Comparison of ENCODE assay signal across 11 mouse cellular contexts in genomic region chr2:168045357-168045756, GRCm38 (mm10). TPM values are rescaled to one million over a fixed set of nuclear protein-coding genes. Genes with fewer than 3 reads are reported as not detected.
DNase-seq lines count a peak whose midpoint lies in the region; ATAC-seq lines count a peak whose summit lies in the region.
"Had no signal": no experiment of that assay in that cellular context is flagged by ENCODE, and none has a peak within 500 bp of the region (broad histone marks: within the 10 kb centered on the region; RNA-seq: fewer than 3 reads in every experiment).

No protein-coding gene starts in this region.

- 0 out of 2 replicates have a peak overlapping the region, but pooled peaks have one; percentile 22 for H3K4me2 ChIP-seq in heart, embryonic 14.5 days (ENCODE audit: low read length)
- peak overlapping the region; percentile 22; the same call in 1 of the 2 replicates for H3K4me2 ChIP-seq in embryonic facial prominence, embryonic 15.5 days (replicated peaks)
- no peak overlapping the region for H3K4me2 ChIP-seq in midbrain, embryonic 16.5 days (ENCODE audit: low read length)
- H3K4me2 ChIP-seq: midbrain, embryonic 13.5 days had no signal

- peak overlapping the region in 1 of 2 experiments; percentile 41; a peak in 2 of 4 replicates for H3K27ac ChIP-seq in heart, embryonic 14.5 days (replicated peaks in 1 of 2; ENCODE audit: control insufficient read depth in 1 of 2, insufficient read depth in 1 of 2, low read depth in 2 of 2, low read length in 2 of 2)
- peak overlapping the region; percentile 90 for H3K27ac ChIP-seq in embryonic facial prominence, embryonic 15.5 days (replicated peaks)
- peak overlapping the region; percentile 51; the same call in 1 of the 2 replicates for H3K27ac ChIP-seq in limb, embryonic 10.5 days
- no peak overlapping the region for H3K27ac ChIP-seq in midbrain, embryonic 16.5 days (ENCODE audit: low read length)
- H3K27ac ChIP-seq: midbrain, embryonic 13.5 days had no signal

- intact Hi-C loops in heart, postnatal 25 days (cut with DNase I), result no loop called here
- intact Hi-C loops in left cerebral cortex, postnatal 36 days (cut with DNase I), result no loop called here

- no peak overlapping the region for H3K9ac ChIP-seq in heart, embryonic 14.5 days (ENCODE audit: low read length)
- H3K9ac ChIP-seq in embryonic facial prominence, embryonic 15.5 days, result no peak overlapping the region
- no peak overlapping the region for H3K9ac ChIP-seq in midbrain, embryonic 16.5 days (ENCODE audit: low read depth, low read length)
- H3K9ac ChIP-seq: midbrain, embryonic 13.5 days had no signal

- no peak overlapping the region for H3K4me3 ChIP-seq in heart, embryonic 14.5 days (ENCODE audit: control insufficient read depth in 1 of 2, insufficient read depth in 1 of 2, low read depth in 1 of 2, low read length in 2 of 2)
- H3K4me3 ChIP-seq in embryonic facial prominence, embryonic 15.5 days (replicated peaks), result no peak overlapping the region
- no peak overlapping the region for H3K4me3 ChIP-seq in limb, embryonic 10.5 days
- no peak overlapping the region for H3K4me3 ChIP-seq in midbrain, embryonic 16.5 days (ENCODE audit: low read depth, low read length)
- H3K4me3 ChIP-seq: midbrain, embryonic 13.5 days had no signal

- peaks cover 4% of the 10 kb centered on the region; the same call in 1 of the 2 replicates for H3K27me3 ChIP-seq in heart, embryonic 14.5 days (ENCODE audit: control insufficient read depth, insufficient read depth, low read length)
- no peaks in the 10 kb centered on the region for H3K27me3 ChIP-seq in embryonic facial prominence, embryonic 15.5 days
- H3K27me3 ChIP-seq in limb, embryonic 10.5 days (ENCODE audit: low read depth, poor library complexity, severe bottlenecking), result peaks cover 31% of the 10 kb centered on the region
- peaks cover 13% of the 10 kb centered on the region for H3K27me3 ChIP-seq in midbrain, embryonic 16.5 days (ENCODE audit: control insufficient read depth, insufficient read depth, low read depth, low read length)

- peaks cover 16 to 25% of the 10 kb centered on the region in 2 experiments for H3K4me1 ChIP-seq in heart, embryonic 14.5 days (ENCODE audit: control insufficient read depth in 2 of 2, insufficient read depth in 2 of 2, low read length in 2 of 2)
- peaks cover 67% of the 10 kb centered on the region for H3K4me1 ChIP-seq in embryonic facial prominence, embryonic 15.5 days
- peaks cover 35% of the 10 kb centered on the region for H3K4me1 ChIP-seq in limb, embryonic 10.5 days
- H3K4me1 ChIP-seq in midbrain, embryonic 16.5 days (ENCODE audit: control insufficient read depth, insufficient read depth, low read length), result peaks cover 12% of the 10 kb centered on the region

- no peaks in the 10 kb centered on the region for H3K9me3 ChIP-seq in heart, embryonic 14.5 days (ENCODE audit: control insufficient read depth, low read length)
- H3K9me3 ChIP-seq in embryonic facial prominence, embryonic 15.5 days (replicated peaks), result no peaks in the 10 kb centered on the region
- no peaks in the 10 kb centered on the region for H3K9me3 ChIP-seq in limb, embryonic 10.5 days (replicated peaks)
- H3K9me3 ChIP-seq in midbrain, embryonic 16.5 days (replicated peaks; ENCODE audit: control insufficient read depth, low read length, poor library complexity, severe bottlenecking), result no peaks in the 10 kb centered on the region
- H3K9me3 ChIP-seq: midbrain, embryonic 13.5 days had no signal

- 72% methylated on average over 13 of the region's 13 CpGs for WGBS in heart, embryonic 14.5 days
- WGBS in embryonic facial prominence, embryonic 15.5 days, result 50% methylated on average over 13 of the region's 13 CpGs
- WGBS in limb, embryonic 10.5 days, result 71% methylated on average over 13 of the region's 13 CpGs
- WGBS in midbrain, embryonic 16.5 days, result 63% methylated on average over 13 of the region's 13 CpGs

- no peak for DNase-seq in heart, postnatal 25 days (ENCODE audit: low spot score)
- peak; percentile 29 for DNase-seq in Muller cell, postnatal 12 days (ENCODE audit: inconsistent ontology term)
- no peak for DNase-seq in limb, embryonic 10.5 days (ENCODE audit: low spot score)
- no peak for DNase-seq in left cerebral cortex, postnatal 36 days (ENCODE audit: low spot score in 2 of 2)
- DNase-seq in retina, embryonic 14.5 days (ENCODE audit: low spot score), result no peak
- DNase-seq: retina, postnatal 1 day; thymus, postnatal 14 days had no signal

- ATAC-seq in heart, embryonic 14.5 days (ENCODE audit: insufficient number of reproducible peaks, insufficient read depth, low FRiP score, low read depth), result no peak
- peak; percentile 61 for ATAC-seq in embryonic facial prominence, embryonic 15.5 days (ENCODE audit: insufficient number of reproducible peaks, low FRiP score, low TSS enrichment, low read depth)
- no peak for ATAC-seq in midbrain, embryonic 16.5 days
- ATAC-seq: midbrain, embryonic 13.5 days had no signal

- no peaks in the 10 kb centered on the region for H3K36me3 ChIP-seq in heart, embryonic 14.5 days (ENCODE audit: control insufficient read depth, insufficient read depth, low read length)
- H3K36me3 ChIP-seq in embryonic facial prominence, embryonic 15.5 days, result no peaks in the 10 kb centered on the region
- no peaks in the 10 kb centered on the region for H3K36me3 ChIP-seq in limb, embryonic 10.5 days
- H3K36me3 ChIP-seq in midbrain, embryonic 16.5 days (ENCODE audit: control insufficient read depth, insufficient read depth, low read length), result no peaks in the 10 kb centered on the region
- H3K36me3 ChIP-seq: midbrain, embryonic 13.5 days had no signal

RNA-seq across cellular contexts. Expression of gene Ripor3, which starts 34.9 kb away (rescaled TPM):
- polyA plus RNA-seq in heart, embryonic 14.5 days (2014; fragmentation: Nextera tagmentation; extraction: Ambion mirVana), result 0.81 and 1.00 TPM in 2 replicates
- total RNA-seq in heart, postnatal 25 days (2021), result under 1 TPM; 0.49 to 0.75 TPM
- 8.3 and 8.4 TPM in 2 replicates for polyA plus RNA-seq in embryonic facial prominence, embryonic 15.5 days (2015; fragmentation: Nextera tagmentation; extraction: Ambion mirVana)
- 0.44 and 0.49 TPM in 2 replicates for polyA plus RNA-seq in limb, embryonic 10.5 days (2016; fragmentation: Nextera tagmentation; extraction: Ambion mirVana)
- total RNA-seq in left cerebral cortex, postnatal 36 days (2021), result 1 to 10 TPM in 1 of 2 experiments, under 1 TPM in 1; 0.32 to 1.7 TPM
- polyA plus RNA-seq in midbrain, embryonic 16.5 days (2015; fragmentation: Nextera tagmentation; extraction: Ambion mirVana), result 0.53 and 0.58 TPM in 2 replicates

RNA-seq across cellular contexts. Expression of gene Pard6b, which starts 35.4 kb away (rescaled TPM):
- polyA plus RNA-seq in heart, embryonic 14.5 days (2014; fragmentation: Nextera tagmentation; extraction: Ambion mirVana), result 7.7 and 8.5 TPM in 2 replicates
- 1 to 10 TPM; 3.1 to 3.4 TPM for total RNA-seq in heart, postnatal 25 days (2021)
- polyA plus RNA-seq in embryonic facial prominence, embryonic 15.5 days (2015; fragmentation: Nextera tagmentation; extraction: Ambion mirVana), result 3.6 and 4.1 TPM in 2 replicates
- polyA plus RNA-seq in limb, embryonic 10.5 days (2016; fragmentation: Nextera tagmentation; extraction: Ambion mirVana), result 4.5 and 6.0 TPM in 2 replicates
- total RNA-seq in left cerebral cortex, postnatal 36 days (2021), result 1 to 10 TPM; 4.4 to 5.8 TPM
- 6.8 and 7.3 TPM in 2 replicates for polyA plus RNA-seq in midbrain, embryonic 16.5 days (2015; fragmentation: Nextera tagmentation; extraction: Ambion mirVana)
